Mouse (Mus musculus): ENCODE measurements around the gene Rab3ip.

DNA sequence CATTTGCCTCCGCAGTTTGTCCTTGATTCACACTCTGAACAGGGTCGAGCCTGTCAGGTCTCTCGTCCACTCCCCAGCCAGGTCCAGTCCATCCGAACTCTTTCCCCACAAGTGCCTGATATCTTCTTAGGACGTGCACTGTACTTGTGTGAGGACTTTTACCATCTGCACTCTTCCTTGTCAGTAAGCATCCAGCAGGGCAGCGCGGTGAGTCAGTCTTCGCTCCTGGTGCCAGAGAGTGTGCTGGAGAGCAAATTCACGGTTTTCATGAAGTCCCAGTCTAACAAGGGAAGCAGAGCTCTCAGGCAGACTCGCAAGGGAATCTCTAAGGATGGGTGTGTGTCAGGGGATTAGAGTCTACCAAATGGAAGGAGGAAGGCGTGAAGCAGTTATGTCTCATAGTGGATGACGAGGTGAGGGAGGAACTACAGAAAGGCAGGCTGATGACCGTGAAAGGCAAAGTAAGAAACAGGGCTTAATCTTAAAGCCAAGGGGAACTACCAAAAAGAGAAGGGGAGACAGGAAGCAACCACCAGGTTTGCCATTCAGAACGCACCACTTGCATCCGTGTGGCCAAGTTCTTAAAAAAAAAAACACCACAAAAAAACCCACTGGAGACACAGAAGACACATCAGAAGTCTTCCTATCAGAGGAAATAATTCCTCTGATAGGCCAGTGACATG, 18.9 kb downstream of the Rab3ip start:
- no peak for TF ChIP-seq CTCF (IDR thresholded peaks at IDR 0.05; ENCODE audit: low read depth)
- TF ChIP-seq EP300 (optimal IDR thresholded peaks at IDR 0.05) = no peak
